Mouse (Mus musculus) neural tube, embryonic 15.5 days (tissue): ENCODE data around the gene Cdyl. TPM values are rescaled to one million over a fixed set of nuclear protein-coding genes. Genes with fewer than 3 reads are reported as not detected.
A peak's percentile ranks its signal among the peaks of the same experiment; 100 is the strongest.

Experiments
- ATAC-seq: fragments of 200-750 bp; cut with Nextera tagmentation; 2 replicates; pipeline ENCODE4 v1.8.0; 2017; ENCODE audit warnings: mild to moderate bottlenecking, moderate TSS enrichment, moderate library complexity; ENCODE audit not compliant: low FRiP score
- H3K27ac ChIP-seq: fragments of 300-500 bp; sonication (generic); replicated peaks from 2 replicates; pipeline ENCODE4 v1.5.1; 2015; ENCODE audit warnings: mild to moderate bottlenecking, inconsistent platforms
- H3K27me3 ChIP-seq: fragments of 300-500 bp; sonication (generic); replicated peaks from 2 replicates; pipeline ENCODE4 v1.6.1; 2015; ENCODE audit warnings: inconsistent platforms
- H3K36me3 ChIP-seq: fragments of 300-500 bp; sonication (generic); 2 replicates; pipeline ENCODE4 v1.6.1; 2015; ENCODE audit warnings: inconsistent platforms
- H3K4me1 ChIP-seq: fragments of 300-500 bp; sonication (generic); 2 replicates; pipeline ENCODE4 v1.6.1; 2015; ENCODE audit warnings: inconsistent platforms
- H3K4me2 ChIP-seq: fragments of 300-500 bp; sonication (generic); 2 replicates; pipeline ENCODE4 v1.6.1; 2015; ENCODE audit warnings: inconsistent platforms, mild to moderate bottlenecking, moderate library complexity
- H3K4me3 ChIP-seq: fragments of 300-500 bp; sonication (generic); replicated peaks from 2 replicates; pipeline ENCODE4 v1.5.1; 2015; ENCODE audit warnings: mild to moderate bottlenecking, inconsistent platforms
- H3K9ac ChIP-seq: fragments of 300-500 bp; sonication (generic); replicated peaks from 2 replicates; pipeline ENCODE4 v1.6.1; 2015; ENCODE audit warnings: mild to moderate bottlenecking, inconsistent platforms
- H3K9me3 ChIP-seq: fragments of 300-500 bp; sonication (generic); replicated peaks from 2 replicates; pipeline ENCODE4 v1.6.1; 2016; ENCODE audit warnings: inconsistent platforms
- WGBS: fragments of 180-500 bp; shearing (Covaris S2); methylation state at CpG from one replicate; pipeline ENCODE4 v1.1.7; 2015; ENCODE audit warnings: mixed read lengths; 5-methylcytosine and 5-hydroxymethylcytosine counted together
- polyA plus RNA-seq: library from polyadenylated mRNA; unstranded; fragments of >200 nt; fragmentation: Nextera tagmentation; extraction: Ambion mirVana; gene quantifications from 2 replicates; pipeline ENCODE4 v1.2.1, GENCODE M21; 2015

Cdyl gene
- polyA plus RNA-seq, 1 experiment from 2014 or later = 5.3 TPM

GRCm38 (mm10) chr13:35717658-35718057, 58.0 kb downstream of the Cdyl start:
- Histone ChIP-seq H3K9me3 (no peaks in the 10 kb centered on the region), H3K4me3 (no peak overlapping the region), H3K4me1 (no peaks in the 10 kb centered on the region), H3K27ac (no peak overlapping the region), H3K4me2 (no peak overlapping the region), H3K9ac (no peak overlapping the region), H3K27me3 (no peaks in the 10 kb centered on the region), H3K36me3 (no peaks in the 10 kb centered on the region)
- ATAC-seq = no peak
- WGBS = 87% methylated on average over 4 of the region's 4 CpGs

- no peaks in the 10 kb centered on the region for H3K36me3 ChIP-seq
- no peak overlapping the region for H3K9ac ChIP-seq
- no peak overlapping the region for H3K4me2 ChIP-seq
- H3K4me3 ChIP-seq = no peak overlapping the region
- no peak for ATAC-seq
- H3K27me3 ChIP-seq = no peaks in the 10 kb centered on the region
- H3K27ac ChIP-seq = no peak overlapping the region
- WGBS = 87% methylated on average over 6 of the region's 6 CpGs
- no peaks in the 10 kb centered on the region for H3K9me3 ChIP-seq
- no peaks in the 10 kb centered on the region for H3K4me1 ChIP-seq
Observed at GRCm38 (mm10) chr13:35719581-35719980, 59.9 kb downstream of the Cdyl start.

GRCm38 (mm10) chr13:35723073-35723472, 63.4 kb downstream of the Cdyl start:
- Histone ChIP-seq H3K9ac (no peak overlapping the region), H3K27ac (no peak overlapping the region), H3K4me2 (no peak overlapping the region), H3K27me3 (no peaks in the 10 kb centered on the region), H3K4me1 (no peaks in the 10 kb centered on the region), H3K36me3 (no peaks in the 10 kb centered on the region), H3K9me3 (no peaks in the 10 kb centered on the region), H3K4me3 (no peak overlapping the region)
- 65% methylated on average over 1 of the region's 1 CpGs for WGBS
- no peak for ATAC-seq

GRCm38 (mm10) chr13:35726025-35726424, 66.4 kb downstream of the Cdyl start:
- H3K4me3 ChIP-seq = no peak overlapping the region
- no peak for ATAC-seq
- no peaks in the 10 kb centered on the region for H3K9me3 ChIP-seq
- H3K4me2 ChIP-seq = no peak overlapping the region
- H3K27ac ChIP-seq = no peak overlapping the region
- H3K36me3 ChIP-seq = no peaks in the 10 kb centered on the region
- 96% methylated on average over 3 of the region's 3 CpGs for WGBS
- H3K4me1 ChIP-seq = no peaks in the 10 kb centered on the region
- no peak overlapping the region for H3K9ac ChIP-seq
- no peaks in the 10 kb centered on the region for H3K27me3 ChIP-seq

- H3K4me2 ChIP-seq = no peak overlapping the region
- H3K27ac ChIP-seq = no peak overlapping the region
- no peaks in the 10 kb centered on the region for H3K9me3 ChIP-seq
- no peak for ATAC-seq
- H3K36me3 ChIP-seq = no peaks in the 10 kb centered on the region
- no peaks in the 10 kb centered on the region for H3K4me1 ChIP-seq
- WGBS = 94% methylated on average over 4 of the region's 4 CpGs
- no peaks in the 10 kb centered on the region for H3K27me3 ChIP-seq
- H3K4me3 ChIP-seq = no peak overlapping the region
- no peak overlapping the region for H3K9ac ChIP-seq
Observed at GRCm38 (mm10) chr13:35732131-35732530, 72.5 kb downstream of the Cdyl start.

- WGBS = 95% methylated on average over 5 of the region's 5 CpGs
- H3K9ac ChIP-seq = no peak overlapping the region
- H3K27me3 ChIP-seq = no peaks in the 10 kb centered on the region
- H3K36me3 ChIP-seq = no peaks in the 10 kb centered on the region
- H3K27ac ChIP-seq = no peak overlapping the region
- no peaks in the 10 kb centered on the region for H3K4me1 ChIP-seq
- no peaks in the 10 kb centered on the region for H3K9me3 ChIP-seq
- H3K4me3 ChIP-seq = no peak overlapping the region
- H3K4me2 ChIP-seq = no peak overlapping the region
- ATAC-seq = no peak
Observed at GRCm38 (mm10) chr13:35732891-35733596, 73.4 kb downstream of the Cdyl start.

- H3K4me3 ChIP-seq = no peak overlapping the region
- WGBS = 23% methylated on average over 2 of the region's 2 CpGs
- no peak for ATAC-seq
Observed at GRCm38 (mm10) chr13:35737565-35737964, 77.9 kb downstream of the Cdyl start.

GRCm38 (mm10) chr13:35738210-35738609, 78.6 kb downstream of the Cdyl start:
- Histone ChIP-seq H3K4me2 (no peak overlapping the region), H3K9ac (no peak overlapping the region), H3K4me1 (peaks cover 18% of the 10 kb centered on the region), H3K4me3 (no peak overlapping the region), H3K27ac (no peak overlapping the region), H3K36me3 (no peaks in the 10 kb centered on the region), H3K9me3 (no peaks in the 10 kb centered on the region), H3K27me3 (peaks cover 17% of the 10 kb centered on the region)
- no peak for ATAC-seq
- WGBS = 12% methylated on average over 2 of the region's 2 CpGs

More at GRCm38 (mm10) chr13:35737565-35737964, 77.9 kb downstream of the Cdyl start:
- H3K9me3 ChIP-seq = no peaks in the 10 kb centered on the region
- H3K4me2 ChIP-seq = no peak overlapping the region
- no peaks in the 10 kb centered on the region for H3K36me3 ChIP-seq
- no peak overlapping the region for H3K9ac ChIP-seq
- no peak overlapping the region for H3K27ac ChIP-seq
- peaks cover 12% of the 10 kb centered on the region for H3K4me1 ChIP-seq
- H3K27me3 ChIP-seq = peaks cover 17% of the 10 kb centered on the region

- Histone ChIP-seq H3K27ac (no peak overlapping the region), H3K9ac (no peak overlapping the region), H3K4me1 (peaks cover 26% of the 10 kb centered on the region), H3K4me2 (no peak overlapping the region), H3K4me3 (no peak overlapping the region), H3K27me3 (peaks cover 17% of the 10 kb centered on the region), H3K9me3 (no peaks in the 10 kb centered on the region), H3K36me3 (no peaks in the 10 kb centered on the region)
- 14% methylated on average over 10 of the region's 10 CpGs for WGBS
- no peak for ATAC-seq
Observed at GRCm38 (mm10) chr13:35739473-35739872, 79.8 kb downstream of the Cdyl start.

- peaks cover 26% of the 10 kb centered on the region for H3K4me1 ChIP-seq
- 1% methylated on average over 39 of the region's 61 CpGs for WGBS
Observed at GRCm38 (mm10) chr13:35740301-35741039, 80.8 kb downstream of the Cdyl start.

GRCm38 (mm10) chr13:35741040-35741619, 81.5 kb downstream of the Cdyl start:
- under 1% methylated on average over 53 of the region's 68 CpGs for WGBS

More at GRCm38 (mm10) chr13:35740301-35741039, 80.8 kb downstream of the Cdyl start:
- no peaks in the 10 kb centered on the region for H3K36me3 ChIP-seq
- H3K4me2 ChIP-seq = peak overlapping the region; percentile 92
- H3K9me3 ChIP-seq = no peaks in the 10 kb centered on the region
- no peak overlapping the region for H3K27ac ChIP-seq
- no peak overlapping the region for H3K9ac ChIP-seq
- H3K4me3 ChIP-seq = peak overlapping the region; percentile 98
- ATAC-seq = peak; percentile 80
- peaks cover 17% of the 10 kb centered on the region for H3K27me3 ChIP-seq

More at GRCm38 (mm10) chr13:35741040-35741619, 81.5 kb downstream of the Cdyl start:
- peak; percentile 94 for ATAC-seq
- Histone ChIP-seq H3K9me3 (no peaks in the 10 kb centered on the region), H3K9ac (peak overlapping the region; percentile 78), H3K4me3 (peak overlapping the region; percentile 98), H3K36me3 (no peaks in the 10 kb centered on the region), H3K27me3 (peaks cover 17% of the 10 kb centered on the region), H3K27ac (peak overlapping the region; percentile 79), H3K4me1 (peaks cover 26% of the 10 kb centered on the region), H3K4me2 (peak overlapping the region; percentile 92)
